Mouse (Mus musculus) hindbrain, embryonic 13.5 days (tissue): ENCODE results near the gene Ppp1r27. TPM values are rescaled to one million over a fixed set of nuclear protein-coding genes. Genes with fewer than 3 reads are reported as not detected.

Experiments
- ATAC-seq: fragments of 200-750 bp; cut with Nextera tagmentation; 2 replicates; pipeline ENCODE4 v1.8.0; 2017; ENCODE audit warnings: moderate TSS enrichment; ENCODE audit not compliant: low FRiP score
- H3K27ac ChIP-seq: fragments of 300-500 bp; sonication (generic); 2 replicates; pipeline ENCODE4 v1.5.1; 2015; ENCODE audit warnings: inconsistent platforms, mild to moderate bottlenecking, moderate library complexity
- H3K27me3 ChIP-seq: fragments of 300-500 bp; sonication (generic); 2 replicates; pipeline ENCODE4 v1.6.1; 2015; ENCODE audit warnings: mild to moderate bottlenecking, inconsistent platforms
- H3K36me3 ChIP-seq: fragments of 300-500 bp; sonication (generic); 2 replicates; pipeline ENCODE4 v1.6.1; 2015; ENCODE audit warnings: mild to moderate bottlenecking, inconsistent platforms
- H3K4me1 ChIP-seq: fragments of 300-500 bp; sonication (generic); replicated peaks from 2 replicates; pipeline ENCODE4 v1.6.1; 2015; ENCODE audit warnings: inconsistent platforms
- H3K4me2 ChIP-seq: fragments of 300-500 bp; sonication (generic); 2 replicates; pipeline ENCODE4 v1.6.1; 2015; ENCODE audit warnings: inconsistent platforms, mild to moderate bottlenecking, moderate library complexity
- H3K4me3 ChIP-seq: fragments of 300-500 bp; sonication (generic); 2 replicates; pipeline ENCODE4 v1.5.1; 2015; ENCODE audit warnings: mild to moderate bottlenecking, inconsistent platforms
- H3K9ac ChIP-seq: fragments of 300-500 bp; sonication (generic); 2 replicates; pipeline ENCODE4 v1.6.1; 2015; ENCODE audit warnings: mild to moderate bottlenecking, inconsistent platforms
- H3K9me3 ChIP-seq: fragments of 300-500 bp; sonication (generic); 2 replicates; pipeline ENCODE4 v1.6.1; 2016; ENCODE audit warnings: inconsistent platforms
- WGBS: fragments of 180-500 bp; shearing (Covaris S2); methylation state at CpG from one replicate; pipeline ENCODE4 v1.1.7; 2015; 5-methylcytosine and 5-hydroxymethylcytosine counted together
- polyA plus RNA-seq: library from polyadenylated mRNA; unstranded; fragments of >200 nt; fragmentation: Nextera tagmentation; extraction: Ambion mirVana; gene quantifications from 2 replicates; pipeline ENCODE4 v1.2.1, GENCODE M21; 2015

Gene Ppp1r27
- polyA plus RNA-seq, 1 experiment from 2014 or later: not detected

GRCm38 (mm10) chr11:120501018-120501417 is 49.9 kb downstream of the Ppp1r27 start:
- H3K27ac ChIP-seq: no peak overlapping the region
- no peaks in the 10 kb centered on the region for H3K9me3 ChIP-seq
- ATAC-seq: no peak
- no peak overlapping the region for H3K4me3 ChIP-seq
- no peak overlapping the region for H3K4me2 ChIP-seq
- H3K9ac ChIP-seq: no peak overlapping the region
- no peaks in the 10 kb centered on the region for H3K27me3 ChIP-seq
- no peaks in the 10 kb centered on the region for H3K4me1 ChIP-seq
- WGBS: 74% methylated on average over 6 of the region's 6 CpGs
- peaks cover 35% of the 10 kb centered on the region for H3K36me3 ChIP-seq

GRCm38 (mm10) chr11:120500357-120500756 is 50.6 kb downstream of the Ppp1r27 start:
- Histone ChIP-seq H3K9me3 (no peaks in the 10 kb centered on the region), H3K4me2 (no peak overlapping the region), H3K9ac (no peak overlapping the region), H3K27ac (no peak overlapping the region), H3K27me3 (no peaks in the 10 kb centered on the region), H3K4me1 (no peaks in the 10 kb centered on the region), H3K36me3 (peaks cover 42% of the 10 kb centered on the region), H3K4me3 (no peak overlapping the region)
- ATAC-seq: no peak
- WGBS: 31% methylated on average over 3 of the region's 3 CpGs

Other genes starting within 250 kb of the Ppp1r27 start
- 4,110 and 4,339 TPM in 2 replicates for gene Actg1, start 202.6 kb downstream of the Ppp1r27 start, polyA plus RNA-seq
- 1.6 and 2.6 TPM in 2 replicates for gene Fscn2, start 189.6 kb downstream of the Ppp1r27 start, polyA plus RNA-seq
- gene Faap100, start 172.4 kb downstream of the Ppp1r27 start, polyA plus RNA-seq: 74.6 and 82.4 TPM in 2 replicates
- gene Nploc4, start 113.4 kb downstream of the Ppp1r27 start, polyA plus RNA-seq: 32.5 and 33.8 TPM in 2 replicates
- gene Tspan10, start 108.5 kb downstream of the Ppp1r27 start, polyA plus RNA-seq: not detected in 2 replicates
- 0.36 and 0.44 TPM in 2 replicates for gene Pde6g, start 97.6 kb downstream of the Ppp1r27 start, polyA plus RNA-seq
- 10.5 and 10.6 TPM in 2 replicates for gene Oxld1, start 93.1 kb downstream of the Ppp1r27 start, polyA plus RNA-seq
- 26.3 and 27.3 TPM in 2 replicates for gene Ccdc137, start 93.0 kb downstream of the Ppp1r27 start, polyA plus RNA-seq
- 58.9 and 63.2 TPM in 2 replicates for gene Arl16, start 83.5 kb downstream of the Ppp1r27 start, polyA plus RNA-seq
- gene Mrpl12, start 66.5 kb downstream of the Ppp1r27 start, polyA plus RNA-seq: 108 TPM in 2 replicates
- 32.0 and 32.8 TPM in 2 replicates for gene Slc25a10, start 59.3 kb downstream of the Ppp1r27 start, polyA plus RNA-seq
- 0.19 and 0.30 TPM in 2 replicates for gene Gcgr, start 20.4 kb downstream of the Ppp1r27 start, polyA plus RNA-seq
- gene Mcrip1, start 1.4 kb downstream of the Ppp1r27 start, polyA plus RNA-seq: 234 and 241 TPM in 2 replicates
- gene P4hb, start 22.1 kb upstream of the Ppp1r27 start, polyA plus RNA-seq: 289 and 294 TPM in 2 replicates
- 471 and 481 TPM in 2 replicates for gene Arhgdia, start 30.5 kb upstream of the Ppp1r27 start, polyA plus RNA-seq
- gene Alyref, start 47.2 kb upstream of the Ppp1r27 start, polyA plus RNA-seq: 267 and 290 TPM in 2 replicates
- 179 and 192 TPM in 2 replicates for gene Anapc11, start 47.3 kb upstream of the Ppp1r27 start, polyA plus RNA-seq
- 0.79 and 1.3 TPM in 2 replicates for gene Npb, start 57.3 kb upstream of the Ppp1r27 start, polyA plus RNA-seq
- gene Pcyt2, start 66.8 kb upstream of the Ppp1r27 start, polyA plus RNA-seq: 169 and 174 TPM in 2 replicates
- 50.4 and 50.6 TPM in 2 replicates for gene Sirt7, start 74.1 kb upstream of the Ppp1r27 start, polyA plus RNA-seq
- 27.5 and 30.8 TPM in 2 replicates for gene Mafg, start 82.5 kb upstream of the Ppp1r27 start, polyA plus RNA-seq
- 22.9 and 23.3 TPM in 2 replicates for gene Pycr1, start 92.6 kb upstream of the Ppp1r27 start, polyA plus RNA-seq
- gene Myadml2, start 97.0 kb upstream of the Ppp1r27 start, polyA plus RNA-seq: 0.36 and 0.77 TPM in 2 replicates
- 0.91 and 0.98 TPM in 2 replicates for gene Notum, start 110.0 kb upstream of the Ppp1r27 start, polyA plus RNA-seq
- 152 and 161 TPM in 2 replicates for gene Aspscr1, start 121.8 kb upstream of the Ppp1r27 start, polyA plus RNA-seq
- gene Cenpx, start 162.6 kb upstream of the Ppp1r27 start, polyA plus RNA-seq: 103 and 113 TPM in 2 replicates
- gene Lrrc45, start 162.8 kb upstream of the Ppp1r27 start, polyA plus RNA-seq: 67.9 and 73.1 TPM in 2 replicates
- 272 and 278 TPM in 2 replicates for gene Rac3, start 170.3 kb upstream of the Ppp1r27 start, polyA plus RNA-seq
- gene Dcxr, start 176.1 kb upstream of the Ppp1r27 start, polyA plus RNA-seq: 9.7 and 12.1 TPM in 2 replicates
- gene Cbr2, start 181.0 kb upstream of the Ppp1r27 start, polyA plus RNA-seq: 0.49 TPM in 1 of 2 replicates, not detected in the other
- 0.94 and 2.1 TPM in 2 replicates for gene Hmga1b, start 211.7 kb upstream of the Ppp1r27 start, polyA plus RNA-seq
- 98.0 and 98.5 TPM in 2 replicates for gene Rfng, start 233.1 kb upstream of the Ppp1r27 start, polyA plus RNA-seq
- 265 and 274 TPM in 2 replicates for gene Gps1, start 233.1 kb upstream of the Ppp1r27 start, polyA plus RNA-seq
- gene Dus1l, start 245.3 kb upstream of the Ppp1r27 start, polyA plus RNA-seq: 45.6 and 48.6 TPM in 2 replicates